8 mouse cellular contexts compared by ENCODE assay signal in the genomic region with DNA sequence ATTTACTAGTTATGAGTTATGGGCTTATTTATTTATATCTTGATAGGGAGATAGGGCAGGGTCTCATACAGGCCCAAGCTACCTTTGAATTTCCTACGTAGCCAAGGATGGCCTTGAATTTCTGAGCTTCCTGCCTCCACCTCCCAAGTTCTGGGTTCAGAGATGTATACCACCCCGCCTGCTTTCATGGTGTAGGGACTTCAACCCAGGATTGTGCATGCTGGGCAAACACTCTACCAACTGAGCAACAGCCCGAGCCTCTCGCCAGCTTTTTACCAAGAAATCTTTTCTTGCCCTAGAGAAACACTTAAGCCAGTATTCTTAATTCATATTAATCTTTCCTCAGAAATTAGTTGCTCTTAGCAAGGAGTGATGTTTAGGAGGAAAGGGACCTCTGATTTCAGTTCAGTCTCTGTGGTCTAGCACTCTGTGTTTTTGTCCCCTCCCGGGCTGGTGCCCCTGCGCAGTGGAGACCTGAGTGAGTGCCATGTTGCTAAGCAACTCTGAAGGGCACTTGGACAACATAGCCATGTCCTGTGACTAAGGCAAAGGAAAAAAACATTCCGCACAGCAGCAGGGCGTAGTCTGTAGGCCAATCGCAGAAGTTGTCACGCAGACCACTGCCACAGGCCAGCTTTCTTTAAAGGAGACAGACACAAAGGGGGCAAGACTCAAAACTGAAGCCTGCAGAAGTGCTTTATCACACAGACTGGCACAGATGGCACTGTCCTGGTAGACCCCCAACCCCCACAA.
DNase-seq lines count a peak whose midpoint lies in the region; ATAC-seq and TF ChIP-seq lines count a peak whose summit lies in the region.

No protein-coding gene starts in this region.

- no peaks in the 10 kb centered on the region for H3K9me3 ChIP-seq in lung, postnatal 0 days (ENCODE audit: low read length)
- 0 out of 2 replicates have a peak, but pooled peaks cover 9% of the 10 kb centered on the region for H3K9me3 ChIP-seq in liver, embryonic 12.5 days (replicated peaks)

- DNase-seq in adrenal gland, postnatal 36 days = peak; percentile 41 to 58
- DNase-seq in cerebellum, postnatal 14 days = peak; percentile 85 to 90
- peak; percentile 53 to 58 for DNase-seq in heart, adult 9 months (ENCODE audit: low spot score in 2 of 2)
- DNase-seq in kidney, postnatal 14 days = peak; percentile 33
- DNase-seq in lung, postnatal 0 days (ENCODE audit: low spot score) = peak; percentile 92
- peak; percentile 42 for DNase-seq in right cerebral cortex, postnatal 4 days
- no peak for DNase-seq in thymus, postnatal 0 days (ENCODE audit: low spot score)

- 67% methylated on average over 10 of the region's 10 CpGs for WGBS in lung, postnatal 0 days
- 80% methylated on average over 10 of the region's 10 CpGs for WGBS in liver, embryonic 12.5 days (ENCODE audit: insufficient replicate concordance)

- TF ChIP-seq EP300 in lung, postnatal 0 days (IDR thresholded peaks at IDR 0.05) = no peak

- H3K36me3 ChIP-seq in lung, postnatal 0 days (ENCODE audit: insufficient read depth, low read length) = no peaks in the 10 kb centered on the region
- no peaks in the 10 kb centered on the region for H3K36me3 ChIP-seq in liver, embryonic 12.5 days

- H3K9ac ChIP-seq in lung, postnatal 0 days (replicated peaks; ENCODE audit: low read depth) = no peak overlapping the region
- H3K9ac ChIP-seq in liver, embryonic 12.5 days = no peak overlapping the region

- H3K27me3 ChIP-seq in lung, postnatal 0 days (replicated peaks; ENCODE audit: insufficient read depth, low read length) = no peaks in the 10 kb centered on the region
- H3K27me3 ChIP-seq in liver, embryonic 12.5 days (replicated peaks) = no peaks in the 10 kb centered on the region

- no peak overlapping the region for H3K4me2 ChIP-seq in lung, postnatal 0 days (replicated peaks; ENCODE audit: low read depth, low read length)
- H3K4me2 ChIP-seq in liver, embryonic 12.5 days = no peak overlapping the region

- peak; percentile 100 for ATAC-seq in lung, postnatal 0 days
- no peak for ATAC-seq in liver, embryonic 12.5 days

- TF ChIP-seq CTCF in lung, postnatal 0 days (IDR thresholded peaks at IDR 0.05) = no peak

- H3K27ac ChIP-seq in lung, postnatal 0 days (ENCODE audit: low read length) = peak overlapping the region; percentile 77
- no peak overlapping the region for H3K27ac ChIP-seq in liver, embryonic 12.5 days

- H3K4me1 ChIP-seq in lung, postnatal 0 days (ENCODE audit: insufficient read depth, low read depth, low read length) = no peaks in the 10 kb centered on the region
- H3K4me1 ChIP-seq in liver, embryonic 12.5 days = no peaks in the 10 kb centered on the region

- no peak overlapping the region for H3K4me3 ChIP-seq in lung, postnatal 0 days (ENCODE audit: low read depth, low read length)
- H3K4me3 ChIP-seq in liver, embryonic 12.5 days = no peak overlapping the region
